Mouse (Mus musculus) hindbrain, embryonic 16.5 days (tissue): ENCODE results near the gene Fign. TPM values are rescaled to one million over a fixed set of nuclear protein-coding genes. Genes with fewer than 3 reads are reported as not detected.
A peak's percentile ranks its signal among the peaks of the same experiment; 100 is the strongest.

Experiments
- ATAC-seq: fragments of 200-750 bp; cut with Nextera tagmentation; 2 replicates; pipeline ENCODE4 v1.8.0; 2017; ENCODE audit warnings: moderate TSS enrichment, moderate library complexity
- H3K27ac ChIP-seq: fragments of 300-500 bp; sonication (generic); 2 replicates; pipeline ENCODE4 v1.5.1; 2014; ENCODE audit warnings: low read depth, mild to moderate bottlenecking, control low read depth, low read length, moderate library complexity
- H3K27me3 ChIP-seq: fragments of 300-500 bp; sonication (generic); replicated peaks from 2 replicates; pipeline ENCODE4 v1.6.1; 2014; ENCODE audit warnings: low read length; ENCODE audit not compliant: control insufficient read depth, insufficient read depth
- H3K36me3 ChIP-seq: fragments of 300-500 bp; sonication (generic); 2 replicates; pipeline ENCODE4 v1.6.1; 2014; ENCODE audit warnings: mild to moderate bottlenecking, low read length, moderate library complexity, mixed read lengths; ENCODE audit not compliant: control insufficient read depth, insufficient read depth
- H3K4me1 ChIP-seq: fragments of 300-500 bp; sonication (generic); 2 replicates; pipeline ENCODE4 v1.6.1; 2014; ENCODE audit warnings: low read depth, low read length; ENCODE audit not compliant: control insufficient read depth, insufficient read depth
- H3K4me2 ChIP-seq: fragments of 300-500 bp; sonication (generic); 2 replicates; pipeline ENCODE4 v1.6.1; 2014; ENCODE audit warnings: mild to moderate bottlenecking, low read length, control low read depth, moderate library complexity
- H3K4me3 ChIP-seq: fragments of 300-500 bp; sonication (generic); 2 replicates; pipeline ENCODE4 v1.5.1; 2014; ENCODE audit warnings: mild to moderate bottlenecking, low read length, control low read depth, moderate library complexity
- H3K9ac ChIP-seq: fragments of 300-500 bp; sonication (generic); 2 replicates; pipeline ENCODE4 v1.6.1; 2014; ENCODE audit warnings: low read depth, mild to moderate bottlenecking, control low read depth, low read length, moderate library complexity
- H3K9me3 ChIP-seq: fragments of 300-500 bp; sonication (generic); 2 replicates; pipeline ENCODE4 v1.6.1; 2014; ENCODE audit warnings: mild to moderate bottlenecking, low read length, moderate library complexity; ENCODE audit not compliant: control insufficient read depth
- WGBS: fragments of 180-500 bp; shearing (Covaris S2); extraction: QIAGEN DNeasy Blood & Tissue Kit; methylation state at CpG from one replicate; pipeline ENCODE4 v1.1.7; 2014; 5-methylcytosine and 5-hydroxymethylcytosine counted together
- polyA plus RNA-seq: library from polyadenylated mRNA; unstranded; fragments of >200 nt; fragmentation: Nextera tagmentation; extraction: Ambion mirVana; gene quantifications from 2 replicates; pipeline ENCODE4 v1.2.1, GENCODE M21; 2015

The Fign gene
- polyA plus RNA-seq, 1 experiment from 2014 or later: 8.4 TPM

DNA sequence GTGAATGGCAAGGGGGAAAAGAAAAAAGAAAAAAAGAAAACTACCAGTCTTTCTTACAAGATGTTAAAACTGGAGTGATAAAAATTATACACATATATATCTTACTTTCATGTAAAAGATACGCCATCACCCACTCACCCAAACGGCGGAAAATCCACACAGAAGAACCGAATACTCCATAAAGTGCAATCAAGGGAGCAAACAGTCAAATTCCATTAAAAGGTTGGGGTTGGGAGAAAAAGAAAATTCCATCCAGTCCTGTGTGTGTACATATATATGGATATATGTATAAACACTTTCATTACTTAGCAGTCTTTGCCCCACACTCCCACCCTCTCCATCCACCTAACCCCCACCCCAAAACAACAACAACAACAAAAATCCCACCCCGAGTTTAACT, 1.7 kb downstream of the Fign start:
- Histone ChIP-seq H3K27ac (no peak overlapping the region), H3K4me1 (0 out of 2 replicates have a peak, but pooled peaks cover 2% of the 10 kb centered on the region), H3K9ac (peak overlapping the region; percentile 17; the same call in 1 of the 2 replicates), H3K27me3 (no peaks in the 10 kb centered on the region), H3K4me2 (peak overlapping the region; percentile 70), H3K36me3 (no peaks in the 10 kb centered on the region), H3K4me3 (peak overlapping the region; percentile 80), H3K9me3 (no peaks in the 10 kb centered on the region)
- no peak for ATAC-seq
- WGBS: 31% methylated on average over 5 of the region's 5 CpGs

DNA sequence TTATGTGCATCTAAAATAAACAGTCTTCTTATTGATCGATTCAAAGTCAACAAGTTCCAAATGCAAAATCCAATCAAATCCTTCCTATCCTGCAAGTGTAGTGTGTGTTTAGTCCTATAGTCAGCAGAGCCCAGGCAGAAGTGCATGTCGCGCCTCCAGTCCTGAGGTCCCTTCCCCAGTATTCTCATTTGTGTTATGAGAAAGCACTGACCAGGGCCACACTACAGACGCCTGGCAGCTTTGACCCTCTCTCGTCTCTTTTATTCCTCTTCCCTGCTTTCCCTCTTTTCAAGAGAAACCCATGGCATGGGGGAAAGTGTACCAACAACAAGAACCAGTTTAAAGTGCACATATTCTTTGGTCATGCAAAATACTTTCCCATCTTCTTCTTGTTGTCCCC, 2.3 kb downstream of the Fign start:
- Histone ChIP-seq H3K36me3 (no peaks in the 10 kb centered on the region), H3K9me3 (no peaks in the 10 kb centered on the region), H3K4me1 (0 out of 2 replicates have a peak, but pooled peaks cover 2% of the 10 kb centered on the region), H3K4me2 (peak overlapping the region; percentile 51), H3K4me3 (peak overlapping the region; percentile 27), H3K27me3 (no peaks in the 10 kb centered on the region), H3K27ac (peak overlapping the region; percentile 40; the same call in 1 of the 2 replicates), H3K9ac (peak overlapping the region; percentile 12)
- WGBS: 22% methylated on average over 5 of the region's 5 CpGs
- ATAC-seq: no peak

GRCm38 (mm10) chr2:64093087-64093486, 4.8 kb downstream of the Fign start:
- Histone ChIP-seq H3K4me2 (peak overlapping the region; percentile 35), H3K27ac (no peak overlapping the region), H3K36me3 (no peaks in the 10 kb centered on the region), H3K9me3 (no peaks in the 10 kb centered on the region), H3K4me3 (peak overlapping the region; percentile 11; the same call in 1 of the 2 replicates), H3K4me1 (0 out of 2 replicates have a peak, but pooled peaks cover 2% of the 10 kb centered on the region), H3K27me3 (no peaks in the 10 kb centered on the region), H3K9ac (no peak overlapping the region)
- ATAC-seq: no peak
- WGBS: 53% methylated on average over 6 of the region's 6 CpGs

DNA sequence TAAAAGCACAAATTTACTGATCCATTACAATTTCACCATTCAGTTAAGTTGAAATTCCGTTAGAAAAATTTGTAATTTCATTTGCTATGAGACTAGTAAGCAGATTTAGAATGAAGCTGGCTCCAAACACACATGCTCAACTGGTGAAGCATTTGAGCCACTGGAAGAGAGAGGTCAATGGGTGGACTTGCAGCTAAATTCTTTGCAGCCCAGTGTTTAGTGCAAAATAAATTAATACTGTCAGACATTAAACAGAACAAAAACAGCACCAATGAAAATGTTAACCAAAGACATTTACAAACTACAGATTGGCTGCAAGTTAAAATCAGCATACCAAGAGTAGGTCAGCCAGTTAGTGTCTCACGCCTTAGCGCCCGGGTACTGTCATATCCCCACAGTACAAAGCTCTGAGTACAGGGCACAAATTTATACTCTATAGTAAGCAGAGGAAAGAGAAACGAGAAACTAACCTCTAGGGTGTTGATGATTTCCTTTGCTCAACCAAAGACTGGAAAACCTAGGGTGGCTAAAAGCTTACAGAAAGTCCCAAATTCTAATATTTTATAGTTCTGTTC, 13.9 kb downstream of the Fign start:
- no peaks in the 10 kb centered on the region for H3K27me3 ChIP-seq
- H3K9me3 ChIP-seq: no peaks in the 10 kb centered on the region
- no peak for ATAC-seq
- no peaks in the 10 kb centered on the region for H3K36me3 ChIP-seq
- no peak overlapping the region for H3K9ac ChIP-seq
- 86% methylated on average over 5 of the region's 5 CpGs for WGBS
- H3K4me1 ChIP-seq: no peaks in the 10 kb centered on the region
- no peak overlapping the region for H3K4me2 ChIP-seq
- no peak overlapping the region for H3K27ac ChIP-seq
- no peak overlapping the region for H3K4me3 ChIP-seq

- Histone ChIP-seq H3K9ac (no peak overlapping the region), H3K27ac (no peak overlapping the region), H3K4me3 (no peak overlapping the region), H3K4me2 (no peak overlapping the region), H3K36me3 (no peaks in the 10 kb centered on the region), H3K27me3 (no peaks in the 10 kb centered on the region), H3K4me1 (peaks cover 10% of the 10 kb centered on the region), H3K9me3 (no peaks in the 10 kb centered on the region)
- ATAC-seq: peak; percentile 34
- 10% methylated on average over 4 of the region's 4 CpGs for WGBS
Observed at GRCm38 (mm10) chr2:64079765-64080164, 18.1 kb downstream of the Fign start.

DNA sequence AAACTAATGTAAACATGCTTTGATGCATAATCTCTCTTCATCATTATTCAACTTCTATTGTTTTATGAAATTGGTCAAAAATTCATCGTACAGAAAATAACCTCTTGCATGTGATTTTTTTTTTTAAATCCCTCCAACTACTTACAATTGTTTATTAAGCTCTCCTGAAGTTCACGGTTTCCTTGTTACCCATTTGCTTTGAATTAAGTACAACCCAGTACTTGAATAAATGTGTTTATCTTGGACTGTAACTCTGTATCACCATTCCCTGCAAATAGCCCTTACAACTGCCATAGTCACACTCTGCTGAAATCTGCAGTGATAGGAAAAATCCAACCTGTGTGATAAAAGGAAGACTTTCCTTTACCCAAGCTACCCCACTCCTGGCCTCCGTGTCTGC, 19.3 kb downstream of the Fign start:
- Histone ChIP-seq H3K27ac (no peak overlapping the region), H3K4me1 (peaks cover 13% of the 10 kb centered on the region), H3K4me2 (no peak overlapping the region), H3K9me3 (no peaks in the 10 kb centered on the region), H3K36me3 (no peaks in the 10 kb centered on the region), H3K9ac (no peak overlapping the region), H3K4me3 (no peak overlapping the region), H3K27me3 (no peaks in the 10 kb centered on the region)
- 65% methylated on average over 3 of the region's 3 CpGs for WGBS
- no peak for ATAC-seq

DNA sequence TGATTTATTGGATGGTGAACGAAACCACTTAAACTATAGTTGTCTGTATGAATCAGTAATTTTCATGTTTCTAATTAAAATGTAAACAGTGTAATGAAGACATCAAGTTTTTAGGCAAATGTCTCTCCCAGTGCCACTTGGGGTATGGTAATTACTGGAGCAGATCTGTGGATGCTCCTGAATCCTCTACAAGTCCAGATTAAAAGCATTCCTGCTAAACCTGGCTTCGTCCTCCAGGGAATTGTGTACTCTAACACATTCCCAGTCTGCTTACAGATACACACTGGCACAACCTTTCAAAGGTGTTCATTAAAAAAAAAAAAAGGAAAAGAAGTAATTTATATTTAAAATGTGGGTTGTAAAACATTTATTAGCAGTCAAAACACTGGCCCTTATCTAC, 20.0 kb downstream of the Fign start:
- Histone ChIP-seq H3K27ac (no peak overlapping the region), H3K27me3 (no peaks in the 10 kb centered on the region), H3K4me2 (no peak overlapping the region), H3K4me1 (peaks cover 13% of the 10 kb centered on the region), H3K9ac (no peak overlapping the region), H3K9me3 (no peaks in the 10 kb centered on the region), H3K4me3 (no peak overlapping the region), H3K36me3 (no peaks in the 10 kb centered on the region)
- ATAC-seq: no peak
- WGBS: 66% methylated on average over 2 of the region's 2 CpGs

DNA sequence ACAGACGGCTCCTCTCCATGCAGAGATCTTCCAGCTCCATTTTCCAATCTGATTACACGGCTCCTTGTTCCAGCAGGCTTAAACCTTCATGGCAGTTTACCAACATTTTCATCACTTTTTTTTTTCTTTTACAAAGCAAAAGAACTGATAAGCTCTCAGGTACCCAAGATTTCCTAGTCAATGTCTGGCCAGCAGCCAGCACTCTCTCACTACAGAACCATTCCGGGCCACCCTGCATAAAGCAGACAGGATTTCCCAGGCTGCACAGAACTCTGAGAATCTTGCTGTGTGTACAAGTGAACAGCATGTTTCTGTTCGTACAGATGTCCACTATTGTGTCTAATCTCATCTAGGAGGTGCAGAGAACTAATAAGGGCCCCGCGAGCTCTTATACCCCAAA, 22.0 kb downstream of the Fign start:
- ATAC-seq: 0 out of 2 replicates have a peak, but pooled peaks have one; percentile 25
- Histone ChIP-seq H3K4me2 (peak overlapping the region; percentile 56), H3K4me3 (no peak overlapping the region), H3K27me3 (no peaks in the 10 kb centered on the region), H3K4me1 (peaks cover 13% of the 10 kb centered on the region), H3K9me3 (no peaks in the 10 kb centered on the region), H3K27ac (no peak overlapping the region), H3K36me3 (no peaks in the 10 kb centered on the region), H3K9ac (no peak overlapping the region)
- WGBS: 38% methylated on average over 6 of the region's 6 CpGs

GRCm38 (mm10) chr2:64074602-64075389, 23.0 kb downstream of the Fign start:
- H3K36me3 ChIP-seq: no peaks in the 10 kb centered on the region
- no peaks in the 10 kb centered on the region for H3K27me3 ChIP-seq
- ATAC-seq: peak; percentile 53
- peak overlapping the region; percentile 29 for H3K4me3 ChIP-seq
- H3K9ac ChIP-seq: peak overlapping the region; percentile 22; the same call in 1 of the 2 replicates
- peak overlapping the region; percentile 56 for H3K4me2 ChIP-seq
- no peak overlapping the region for H3K27ac ChIP-seq
- no peaks in the 10 kb centered on the region for H3K9me3 ChIP-seq
- 35% methylated on average over 17 of the region's 17 CpGs for WGBS
- peaks cover 13% of the 10 kb centered on the region for H3K4me1 ChIP-seq
